Comparison of ENCODE assay signal across 8 mouse cellular contexts in the genomic region with DNA sequence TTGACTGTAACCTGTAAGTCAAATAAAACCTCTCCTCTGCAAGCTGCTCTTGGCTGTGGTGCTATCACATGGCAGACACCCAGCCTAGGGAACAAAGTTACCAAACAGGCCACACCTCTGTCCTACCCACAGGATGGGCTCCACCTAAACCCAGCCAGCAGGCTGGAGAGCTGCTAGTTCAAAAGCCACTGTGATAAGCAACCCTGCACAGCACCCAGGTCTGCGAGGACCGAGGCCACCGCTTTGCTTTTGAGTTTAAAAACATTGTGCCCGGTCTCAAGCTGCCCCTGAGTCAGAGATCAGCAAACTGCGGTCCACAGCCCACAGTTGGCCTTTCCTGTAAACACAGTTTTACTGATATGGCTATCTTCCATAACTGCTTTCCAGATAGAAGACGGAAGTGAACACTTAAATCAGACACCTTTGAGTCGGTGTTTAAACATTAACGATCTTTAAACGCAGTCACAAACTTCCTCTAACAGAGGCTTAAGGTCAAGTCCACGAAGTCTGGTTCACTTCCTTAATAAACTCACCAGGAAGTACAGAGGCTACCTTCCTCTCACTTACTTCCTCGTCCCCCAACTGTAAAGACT. TPM values are rescaled to one million over a fixed set of nuclear protein-coding genes. Genes with fewer than 3 reads are reported as not detected.
DNase-seq lines count a peak whose midpoint lies in the region; ATAC-seq and TF ChIP-seq lines count a peak whose summit lies in the region.

No protein-coding gene starts in this region.

- 0 out of 2 replicates have a peak, but pooled peaks have one; percentile 20 for TF ChIP-seq POLR2A in bone marrow, adult 2 months (IDR thresholded peaks at IDR 0.05; ENCODE audit: borderline replicate concordance, control insufficient read depth, low read depth, low read length)

- peak; percentile 97 for ATAC-seq in liver, embryonic 14.5 days (ENCODE audit: insufficient read depth)
- ATAC-seq in forebrain, embryonic 12.5 days (ENCODE audit: low FRiP score): no peak

- H3K36me3 ChIP-seq in liver, embryonic 14.5 days (replicated peaks; ENCODE audit: control insufficient read depth, insufficient read depth, low read depth): peaks cover 20% of the 10 kb centered on the region
- H3K36me3 ChIP-seq in forebrain, embryonic 12.5 days (replicated peaks): peaks cover 41% of the 10 kb centered on the region

- H3K4me3 ChIP-seq in bone marrow, adult 2 months (replicated peaks; ENCODE audit: control insufficient read depth, low read depth, low read length): peak overlapping the region; percentile 10
- H3K4me3 ChIP-seq in liver, embryonic 14.5 days (ENCODE audit: insufficient read depth in 1 of 2, low read depth in 2 of 2, low read length in 2 of 2): peak overlapping the region; percentile 4 to 45
- H3K4me3 ChIP-seq in forebrain, embryonic 12.5 days (replicated peaks): no peak overlapping the region

- peak overlapping the region; percentile 58 for H3K4me2 ChIP-seq in liver, embryonic 14.5 days (ENCODE audit: low read depth)
- H3K4me2 ChIP-seq in forebrain, embryonic 12.5 days: no peak overlapping the region

- intact Hi-C loops in heart, postnatal 14 days (cut with DNase I): no loop called here

- peaks cover 3% of the 10 kb centered on the region; the same call in 1 of the 2 replicates for H3K4me1 ChIP-seq in bone marrow, adult 2 months (ENCODE audit: control insufficient read depth, insufficient read depth, low read length)
- peaks cover 32 to 43% of the 10 kb centered on the region in 2 experiments for H3K4me1 ChIP-seq in liver, embryonic 14.5 days (replicated peaks; ENCODE audit: control insufficient read depth in 2 of 2, insufficient read depth in 2 of 2, low read length in 1 of 2)
- H3K4me1 ChIP-seq in forebrain, embryonic 12.5 days: peaks cover 17% of the 10 kb centered on the region

- WGBS in bone marrow, adult 2 months: 4% methylated on average over 11 of the region's 11 CpGs
- WGBS in liver, embryonic 14.5 days (ENCODE audit: insufficient replicate concordance): 2% methylated on average over 11 of the region's 11 CpGs
- 84% methylated on average over 11 of the region's 11 CpGs for WGBS in forebrain, embryonic 12.5 days

- H3K9ac ChIP-seq in liver, embryonic 14.5 days (replicated peaks): peak overlapping the region; percentile 34
- no peak overlapping the region for H3K9ac ChIP-seq in forebrain, embryonic 12.5 days

- peak; percentile 53 for TF ChIP-seq EP300 in liver, embryonic 14.5 days (IDR thresholded peaks at IDR 0.05; ENCODE audit: low read depth)

- H3K27ac ChIP-seq in bone marrow, adult 2 months (ENCODE audit: control insufficient read depth, insufficient read depth, low read depth, low read length, poor library complexity): peak overlapping the region; percentile 87
- peak overlapping the region; percentile 68 for H3K27ac ChIP-seq in liver, embryonic 14.5 days
- H3K27ac ChIP-seq in forebrain, embryonic 12.5 days: no peak overlapping the region

- H3K27me3 ChIP-seq in liver, embryonic 14.5 days (ENCODE audit: control insufficient read depth, insufficient read depth, low read length): no peaks in the 10 kb centered on the region
- no peaks in the 10 kb centered on the region for H3K27me3 ChIP-seq in forebrain, embryonic 12.5 days

- no peaks in the 10 kb centered on the region for H3K9me3 ChIP-seq in liver, embryonic 14.5 days (ENCODE audit: control insufficient read depth, low read length)
- H3K9me3 ChIP-seq in forebrain, embryonic 12.5 days: no peaks in the 10 kb centered on the region

- no peak for TF ChIP-seq CTCF in bone marrow, adult 2 months (IDR thresholded peaks at IDR 0.05; ENCODE audit: control insufficient read depth, insufficient read depth, low read length)
- TF ChIP-seq CTCF in liver, embryonic 14.5 days (IDR thresholded peaks at IDR 0.05; ENCODE audit: low read depth): peak; percentile 24

- peak; percentile 13 for DNase-seq in adrenal gland, adult 2 months
- no peak for DNase-seq in adrenal gland, adult 18-20 months (ENCODE audit: low spot score in 2 of 2)
- peak; percentile 44 to 47 for DNase-seq in heart, postnatal 14 days
- DNase-seq in liver, embryonic 14.5 days (ENCODE audit: low read depth in 3 of 3, low spot score in 3 of 3): peak; percentile 77 to 80 (median 77)
- peak; percentile 67 to 74 for DNase-seq in spleen, postnatal 10 days (ENCODE audit: low spot score in 2 of 2)
- DNase-seq in adrenal gland, postnatal 4 days (ENCODE audit: low spot score in 2 of 2): no peak

RNA-seq across cellular contexts. Expression of gene Golm1, which starts 7.0 kb away (rescaled TPM):
- total RNA-seq in adrenal gland, adult 2 months (2021): 10 to 100 TPM in 1 of 2 experiments, 1 to 10 TPM in 1; 6.7 to 10.4 TPM
- polyA plus RNA-seq in adrenal gland, adult 2 months (2012; rRNA removed): 1.2 and 1.4 TPM in 2 replicates
- total RNA-seq in adrenal gland, adult 18-20 months (2021): 1 to 10 TPM; 4.9 to 8.2 TPM
- polyA plus RNA-seq in bone marrow, adult 2 months (2011; ENCODE audit: insufficient read depth, insufficient read length, low replicate concordance, missing spikeins): 12.7 and 13.9 TPM in 2 replicates
- total RNA-seq in heart, postnatal 14 days (2021): 10 to 100 TPM; 16.3 to 20.8 TPM
- polyA plus RNA-seq in liver, embryonic 14.5 days (2012; rRNA removed): 19.8 and 25.5 TPM in 2 replicates
- polyA plus RNA-seq in liver, embryonic 14.5 days (2014; fragmentation: Nextera tagmentation; extraction: Ambion mirVana): 43.3 and 44.8 TPM in 2 replicates
- 109 and 114 TPM in 2 replicates for polyA plus RNA-seq in forebrain, embryonic 12.5 days (2016; fragmentation: Nextera tagmentation; extraction: Ambion mirVana)
- 10 to 100 TPM; 18.5 to 22.7 TPM for total RNA-seq in adrenal gland, postnatal 4 days (2021)

RNA-seq across cellular contexts. Expression of gene 4921517D22Rik, which starts 25.3 kb away (rescaled TPM):
- total RNA-seq in adrenal gland, adult 2 months (2021): not detected
- polyA plus RNA-seq in adrenal gland, adult 2 months (2012; rRNA removed): not detected in 2 replicates
- total RNA-seq in adrenal gland, adult 18-20 months (2021): not detected
- not detected in 2 replicates for polyA plus RNA-seq in bone marrow, adult 2 months (2011; ENCODE audit: insufficient read depth, insufficient read length, low replicate concordance, missing spikeins)
- not detected for total RNA-seq in heart, postnatal 14 days (2021)
- not detected in 2 replicates for polyA plus RNA-seq in liver, embryonic 14.5 days (2012; rRNA removed)
- not detected in 2 replicates for polyA plus RNA-seq in liver, embryonic 14.5 days (2014; fragmentation: Nextera tagmentation; extraction: Ambion mirVana)
- not detected in 2 replicates for polyA plus RNA-seq in forebrain, embryonic 12.5 days (2016; fragmentation: Nextera tagmentation; extraction: Ambion mirVana)
- not detected for total RNA-seq in adrenal gland, postnatal 4 days (2021)

RNA-seq across cellular contexts. Expression of gene Spata31d1a, which starts 41.5 kb away (rescaled TPM):
- not detected for total RNA-seq in adrenal gland, adult 2 months (2021)
- polyA plus RNA-seq in adrenal gland, adult 2 months (2012; rRNA removed): not detected in 2 replicates
- total RNA-seq in adrenal gland, adult 18-20 months (2021): not detected
- not detected in 2 replicates for polyA plus RNA-seq in bone marrow, adult 2 months (2011; ENCODE audit: insufficient read depth, insufficient read length, low replicate concordance, missing spikeins)
- total RNA-seq in heart, postnatal 14 days (2021): not detected
- polyA plus RNA-seq in liver, embryonic 14.5 days (2012; rRNA removed): 0.01 TPM in 1 of 2 replicates, not detected in the other
- polyA plus RNA-seq in liver, embryonic 14.5 days (2014; fragmentation: Nextera tagmentation; extraction: Ambion mirVana): not detected in 2 replicates
- 0.17 and 0.28 TPM in 2 replicates for polyA plus RNA-seq in forebrain, embryonic 12.5 days (2016; fragmentation: Nextera tagmentation; extraction: Ambion mirVana)
- total RNA-seq in adrenal gland, postnatal 4 days (2021): not detected

RNA-seq across cellular contexts. Expression of gene Spata31d1b, which starts 43.5 kb away (rescaled TPM):
- total RNA-seq in adrenal gland, adult 2 months (2021): not detected
- polyA plus RNA-seq in adrenal gland, adult 2 months (2012; rRNA removed): not detected in 2 replicates
- total RNA-seq in adrenal gland, adult 18-20 months (2021): not detected
- not detected in 2 replicates for polyA plus RNA-seq in bone marrow, adult 2 months (2011; ENCODE audit: insufficient read depth, insufficient read length, low replicate concordance, missing spikeins)
- not detected for total RNA-seq in heart, postnatal 14 days (2021)
- not detected in 2 replicates for polyA plus RNA-seq in liver, embryonic 14.5 days (2012; rRNA removed)
- polyA plus RNA-seq in liver, embryonic 14.5 days (2014; fragmentation: Nextera tagmentation; extraction: Ambion mirVana): not detected in 2 replicates
- not detected in 2 replicates for polyA plus RNA-seq in forebrain, embryonic 12.5 days (2016; fragmentation: Nextera tagmentation; extraction: Ambion mirVana)
- total RNA-seq in adrenal gland, postnatal 4 days (2021): not detected

Comparison
In these comparisons a context has a peak if more than half of its experiments do, and no peak if none do; other contexts are left out.
1. DNase-seq: peak in adrenal gland, adult 2 months (single experiment), heart, postnatal 14 days (2 of 2), liver, embryonic 14.5 days (3 of 3) and spleen, postnatal 10 days (2 of 2); none in adrenal gland, adult 18-20 months (0 of 2) and adrenal gland, postnatal 4 days (0 of 2).